Mouse (Mus musculus): Measurements from ENCODE around the gene Vhl. TPM values are rescaled to one million over a fixed set of nuclear protein-coding genes. Genes with fewer than 3 reads are reported as not detected.
A peak's percentile ranks its signal among the peaks of the same experiment; 100 is the strongest.

The Vhl gene
- total RNA-seq, 2 experiments from 2014 or later: 44.3 to 48.5 TPM

- no peak for DNase-seq (ENCODE audit: low spot score in 2 of 2)
Measured at GRCm38 (mm10) chr6:113624989-113625770, 1.4 kb downstream of the Vhl start.

- DNase-seq (ENCODE audit: low spot score in 2 of 2): peak in 1 of 2 experiments; percentile 34
Measured at GRCm38 (mm10) chr6:113630322-113630721, 6.6 kb downstream of the Vhl start.

- DNase-seq (ENCODE audit: low spot score in 2 of 2): no peak
Measured at GRCm38 (mm10) chr6:113632863-113633262, 9.1 kb downstream of the Vhl start.

- peak; percentile 87 to 97 for DNase-seq (ENCODE audit: low spot score in 2 of 2)
Measured at GRCm38 (mm10) chr6:113638302-113639040, 14.7 kb downstream of the Vhl start, which contains the start of gene Irak2. Gene Irak2 (plus strand): TSS chr6:113638467.

GRCm38 (mm10) chr6:113639201-113639600, 15.4 kb downstream of the Vhl start:
- DNase-seq (ENCODE audit: low spot score in 2 of 2): no peak

GRCm38 (mm10) chr6:113642605-113643004, 18.8 kb downstream of the Vhl start:
- DNase-seq (ENCODE audit: low spot score in 2 of 2): no peak

GRCm38 (mm10) chr6:113643021-113643420, 19.3 kb downstream of the Vhl start:
- DNase-seq (ENCODE audit: low spot score in 2 of 2): no peak

GRCm38 (mm10) chr6:113643967-113644366, 20.2 kb downstream of the Vhl start:
- no peak for DNase-seq (ENCODE audit: low spot score in 2 of 2)

GRCm38 (mm10) chr6:113644808-113645207, 21.0 kb downstream of the Vhl start:
- no peak for DNase-seq (ENCODE audit: low spot score in 2 of 2)

- DNase-seq (ENCODE audit: low spot score in 2 of 2): no peak
Measured at GRCm38 (mm10) chr6:113649346-113650196, 25.8 kb downstream of the Vhl start.

GRCm38 (mm10) chr6:113650197-113650640, 26.5 kb downstream of the Vhl start:
- DNase-seq (ENCODE audit: low spot score in 2 of 2): no peak

- no peak for DNase-seq (ENCODE audit: low spot score in 2 of 2)
Measured at GRCm38 (mm10) chr6:113651626-113652025, 27.9 kb downstream of the Vhl start.

- DNase-seq (ENCODE audit: low spot score in 2 of 2): no peak
Measured at GRCm38 (mm10) chr6:113653551-113653950, 29.8 kb downstream of the Vhl start.

- DNase-seq (ENCODE audit: low spot score in 2 of 2): no peak
Measured at GRCm38 (mm10) chr6:113654102-113654501, 30.3 kb downstream of the Vhl start.

GRCm38 (mm10) chr6:113654753-113655397, 31.1 kb downstream of the Vhl start:
- DNase-seq (ENCODE audit: low spot score in 2 of 2): no peak

GRCm38 (mm10) chr6:113655475-113655874, 31.7 kb downstream of the Vhl start:
- DNase-seq (ENCODE audit: low spot score in 2 of 2): no peak

GRCm38 (mm10) chr6:113656847-113657246, 33.1 kb downstream of the Vhl start:
- no peak for DNase-seq (ENCODE audit: low spot score in 2 of 2)

- DNase-seq (ENCODE audit: low spot score in 2 of 2): no peak
Measured at GRCm38 (mm10) chr6:113658226-113658625, 34.5 kb downstream of the Vhl start.

GRCm38 (mm10) chr6:113659648-113660491, 36.1 kb downstream of the Vhl start:
- no peak for DNase-seq (ENCODE audit: low spot score in 2 of 2)

All from layer of hippocampus, adult 18-20 months (tissue).